25 mouse cellular contexts compared by ENCODE assay signal in the genomic region with DNA sequence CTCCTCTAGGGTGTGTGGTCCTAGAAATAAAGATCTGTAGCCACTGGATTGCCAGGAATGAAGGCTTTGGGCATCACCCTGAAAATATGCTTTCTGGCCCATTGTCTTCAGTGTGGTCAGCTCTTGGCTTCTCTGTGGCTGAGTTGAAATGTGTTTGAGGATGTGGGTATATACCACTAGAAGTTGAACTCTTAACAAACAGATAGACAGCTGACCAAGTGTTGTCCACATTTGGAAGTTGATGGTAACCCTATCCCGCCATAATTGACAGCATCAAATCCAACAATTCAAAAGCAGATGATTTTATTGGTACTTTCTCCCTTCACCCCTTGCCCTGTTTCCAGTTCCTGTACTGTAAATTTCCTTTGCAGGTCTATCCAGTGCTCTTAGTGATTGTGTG.
"Had no signal": no experiment of that assay in that cellular context is flagged by ENCODE, and none has a peak within 500 bp of the region (broad histone marks: within the 10 kb centered on the region; RNA-seq: fewer than 3 reads in every experiment).

No protein-coding gene starts in this region.

- H3K4me1 ChIP-seq: hindbrain, embryonic 15.5 days; limb, embryonic 15.5 days; liver, embryonic 12.5 days had no signal

- H3K36me3 ChIP-seq: heart, embryonic 10.5 days; heart, embryonic 12.5 days; hindbrain, embryonic 10.5 days; hindbrain, embryonic 12.5 days; hindbrain, embryonic 15.5 days; kidney, embryonic 15.5 days; limb, embryonic 13.5 days; limb, embryonic 15.5 days; liver, embryonic 12.5 days had no signal

- H3K4me2 ChIP-seq: heart, embryonic 12.5 days; hindbrain, embryonic 12.5 days; hindbrain, embryonic 15.5 days; kidney, embryonic 15.5 days; limb, embryonic 13.5 days; limb, embryonic 15.5 days; liver, embryonic 12.5 days had no signal

- H3K9me3 ChIP-seq: heart, embryonic 10.5 days; heart, embryonic 12.5 days; hindbrain, embryonic 10.5 days; hindbrain, embryonic 12.5 days; hindbrain, embryonic 15.5 days; kidney, embryonic 15.5 days; limb, embryonic 13.5 days; limb, embryonic 15.5 days; liver, embryonic 12.5 days had no signal

- H3K27ac ChIP-seq: heart, embryonic 10.5 days; hindbrain, embryonic 10.5 days; hindbrain, embryonic 12.5 days; hindbrain, embryonic 15.5 days; hindbrain, postnatal 0 days; kidney, embryonic 15.5 days; kidney, postnatal 0 days; left cerebral cortex, adult 2 months; limb, embryonic 13.5 days; limb, embryonic 15.5 days; liver, embryonic 12.5 days; liver, embryonic 14.5 days had no signal

- ATAC-seq: hindbrain, postnatal 0 days; intestine, embryonic 16.5 days; liver, embryonic 12.5 days had no signal

- DNase-seq: gastrocnemius, postnatal 14 days; gastrocnemius, postnatal 36 days; heart, adult 18-20 months; heart, postnatal 10 days; heart, postnatal 4 days; kidney, adult 11 months; kidney, adult 2 months; kidney, adult 9 months; kidney, postnatal 14 days; kidney, postnatal 36 days; layer of hippocampus, adult 9-11 months had no signal

- H3K27me3 ChIP-seq: heart, embryonic 12.5 days; hindbrain, embryonic 12.5 days; hindbrain, embryonic 15.5 days; limb, embryonic 13.5 days; limb, embryonic 15.5 days; liver, embryonic 12.5 days had no signal

- H3K9ac ChIP-seq: heart, embryonic 12.5 days; hindbrain, embryonic 12.5 days; hindbrain, embryonic 15.5 days; kidney, embryonic 15.5 days; limb, embryonic 13.5 days; limb, embryonic 15.5 days; liver, embryonic 12.5 days; liver, embryonic 14.5 days had no signal

- H3K4me3 ChIP-seq: heart, embryonic 10.5 days; heart, embryonic 12.5 days; hindbrain, embryonic 10.5 days; hindbrain, embryonic 12.5 days; hindbrain, embryonic 15.5 days; kidney, embryonic 15.5 days; left cerebral cortex, adult 2 months; limb, embryonic 13.5 days; limb, embryonic 15.5 days; liver, embryonic 12.5 days had no signal
